Mouse (Mus musculus) G1E (cell line): ENCODE data around the gene Zfp36l2. TPM values are rescaled to one million over a fixed set of nuclear protein-coding genes. Genes with fewer than 3 reads are reported as not detected.
"Not testable (repeated sequence)": the region's sequence is repeated elsewhere in the genome, so short reads cannot be mapped to it uniquely, and the experiment has no call there.

Experiments
- ATAC-seq: 2 replicates; pipeline ENCODE4 v1.8.0; 2016; ENCODE audit warnings: mild to moderate bottlenecking; ENCODE audit not compliant: insufficient number of reproducible peaks, poor library complexity, low FRiP score, severe bottlenecking; ENCODE audit errors: extremely low read depth
- DNase-seq: peaks from one replicate; pipeline ENCODE4 v3.0.0; 2012; ENCODE audit warnings: low spot score
- H3K27me3 ChIP-seq: 2 replicates; pipeline ENCODE4 v1.6.1; 2012; ENCODE audit warnings: mild to moderate bottlenecking, low read length, inconsistent platforms; ENCODE audit not compliant: insufficient read depth
- H3K36me3 ChIP-seq: replicated peaks from 2 replicates; pipeline ENCODE3; 2012; ENCODE audit warnings: mild to moderate bottlenecking, inconsistent platforms
- H3K4me1 ChIP-seq: 2 replicates; pipeline ENCODE4 v1.6.1; 2012; ENCODE audit warnings: low read depth, low read length, inconsistent platforms, mixed read lengths; ENCODE audit not compliant: insufficient read depth
- H3K4me3 ChIP-seq: 2 replicates; pipeline ENCODE4 v1.5.1; 2012; ENCODE audit warnings: low read depth, mild to moderate bottlenecking, inconsistent platforms, low read length, moderate library complexity, mixed read lengths
- H3K9me3 ChIP-seq: replicated peaks from 2 replicates; pipeline ENCODE4 v1.6.1; 2012; ENCODE audit warnings: inconsistent platforms
- CTCF ChIP-seq: IDR thresholded peaks from 2 replicates; pipeline ENCODE4 v1.5.1; 2012; ENCODE audit warnings: low read depth, low read length, inconsistent platforms, mixed read lengths
- GATA1 ChIP-seq: IDR thresholded peaks from 2 replicates; pipeline ENCODE4 v1.6.1; 2012; ENCODE audit warnings: borderline replicate concordance, low read length, inconsistent platforms, mixed read lengths
- GATA2 ChIP-seq: IDR thresholded peaks from 2 replicates; pipeline ENCODE4 v1.6.1; 2012; ENCODE audit warnings: low read depth, low read length, inconsistent platforms, borderline replicate concordance
- POLR2AphosphoS5 ChIP-seq: IDR thresholded peaks from 2 replicates; pipeline ENCODE4 v1.6.1; 2012; ENCODE audit warnings: low read depth, low read length, inconsistent platforms; ENCODE audit not compliant: insufficient replicate concordance
- TAL1 ChIP-seq: conservative IDR thresholded peaks from 2 replicates; pipeline ENCODE4 v1.6.1; 2012; ENCODE audit warnings: low read depth, low read length, inconsistent platforms, mixed read lengths
- polyA plus RNA-seq: library from polyadenylated mRNA; stranded (reverse); fragments of >175 nt; gene quantifications from 2 replicates; pipeline ENCODE4 v1.2.3, GENCODE M21; 2012
- total RNA-seq, 2 experiments: library from RNA; stranded (forward) in 1 of 2; stranded (reverse) in 1 of 2; fragments of 200-1000 nt in 1 of 2; fragments of >200 nt in 1 of 2; fragmentation: Nextera tagmentation in 1 of 2; gene quantifications; 2 replicates each; pipeline ENCODE4 v1.2.3; 2014 to 2017

The Zfp36l2 gene
- total and polyA plus RNA-seq, 3 experiments = 112 to 884 (median 417) TPM

DNA sequence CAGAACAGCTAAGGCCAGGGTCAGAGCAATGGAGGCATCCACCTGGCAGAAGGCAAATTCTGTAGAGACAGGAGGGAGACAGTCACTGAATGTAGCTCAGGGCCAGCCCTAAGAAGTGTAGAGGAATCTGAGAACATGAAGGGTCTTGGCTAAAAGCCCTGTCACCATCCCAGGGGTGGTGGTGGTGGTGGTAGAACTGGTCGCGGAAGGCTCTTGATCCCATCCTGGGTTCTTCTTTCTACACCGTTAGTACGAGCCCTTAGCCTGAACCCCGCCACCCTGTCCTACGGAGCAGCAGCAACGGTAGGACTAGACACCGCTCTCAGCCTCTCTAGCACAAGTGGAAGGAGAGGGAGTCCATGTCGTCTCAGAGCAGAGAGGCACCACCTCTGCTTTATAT lies 5.7 kb upstream of the Zfp36l2 start:
- no peak overlapping the region for H3K4me3 ChIP-seq
- peaks cover 95% of the 10 kb centered on the region for H3K36me3 ChIP-seq
- DNase-seq (no peak), ATAC-seq (no peak)
- no peaks in the 10 kb centered on the region for H3K9me3 ChIP-seq
- TF ChIP-seq GATA2 (no peak), TAL1 (no peak), GATA1 (no peak), POLR2AphosphoS5 (no peak), CTCF (no peak)
- H3K4me1 ChIP-seq = peaks cover 44% of the 10 kb centered on the region
- H3K27me3 ChIP-seq = no peaks in the 10 kb centered on the region

DNA sequence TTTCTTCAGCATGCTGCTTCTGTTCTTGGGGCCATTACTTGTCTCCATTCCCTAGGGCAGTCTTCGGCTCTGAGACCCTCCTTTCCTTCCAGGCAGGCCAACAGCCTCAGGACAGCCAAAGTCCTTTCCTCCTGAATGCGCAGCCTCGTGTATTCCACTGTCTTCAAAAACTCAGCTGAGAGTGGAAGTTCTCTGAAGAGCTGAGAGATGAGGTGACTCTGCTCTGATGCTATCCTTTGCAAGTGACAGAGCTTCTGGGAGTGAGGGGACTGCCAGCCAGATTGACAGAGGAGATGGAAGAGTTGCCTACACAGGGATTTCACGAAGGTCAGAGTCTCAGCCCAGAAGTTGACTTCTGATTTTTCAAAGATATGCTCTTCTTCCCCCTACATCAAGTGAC lies 4.2 kb upstream of the Zfp36l2 start:
- TF ChIP-seq TAL1 (no peak), POLR2AphosphoS5 (no peak), GATA2 (no peak), CTCF (no peak), GATA1 (no peak)
- H3K9me3 ChIP-seq = no peaks in the 10 kb centered on the region
- peaks cover 89% of the 10 kb centered on the region for H3K36me3 ChIP-seq
- no peaks in the 10 kb centered on the region for H3K27me3 ChIP-seq
- DNase-seq = no peak
- peaks cover 43% of the 10 kb centered on the region for H3K4me1 ChIP-seq
- no peak for ATAC-seq
- no peak overlapping the region for H3K4me3 ChIP-seq

DNA sequence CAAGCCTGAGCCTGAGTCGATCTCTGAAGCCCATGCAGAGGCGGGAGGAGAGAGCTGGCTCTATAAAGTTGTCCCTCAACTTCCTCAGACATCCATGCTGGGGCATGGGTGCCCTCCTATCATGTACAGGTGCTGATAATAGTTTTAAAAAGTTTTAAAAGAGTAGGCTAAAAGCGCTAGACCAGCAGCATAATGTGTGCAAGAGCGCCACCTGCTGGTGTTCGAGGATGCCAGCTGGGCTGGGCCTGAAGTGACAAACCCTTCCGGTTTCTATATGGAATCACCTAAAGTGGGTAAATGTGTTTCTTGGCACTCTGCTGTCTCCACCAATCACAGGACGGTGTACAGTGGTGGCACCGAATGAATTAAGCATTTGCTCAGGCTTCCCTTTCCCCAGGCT lies 3.1 kb upstream of the Zfp36l2 start:
- no peaks in the 10 kb centered on the region for H3K27me3 ChIP-seq
- peaks cover 89% of the 10 kb centered on the region for H3K36me3 ChIP-seq
- DNase-seq = peak; percentile 36
- no peaks in the 10 kb centered on the region for H3K9me3 ChIP-seq
- H3K4me1 ChIP-seq = peaks cover 40% of the 10 kb centered on the region
- TF ChIP-seq CTCF = peak; percentile 89
- no peak for TF ChIP-seq GATA2
- no peak overlapping the region; the same call in 1 of the 2 replicates for H3K4me3 ChIP-seq
- ATAC-seq = no peak

DNA sequence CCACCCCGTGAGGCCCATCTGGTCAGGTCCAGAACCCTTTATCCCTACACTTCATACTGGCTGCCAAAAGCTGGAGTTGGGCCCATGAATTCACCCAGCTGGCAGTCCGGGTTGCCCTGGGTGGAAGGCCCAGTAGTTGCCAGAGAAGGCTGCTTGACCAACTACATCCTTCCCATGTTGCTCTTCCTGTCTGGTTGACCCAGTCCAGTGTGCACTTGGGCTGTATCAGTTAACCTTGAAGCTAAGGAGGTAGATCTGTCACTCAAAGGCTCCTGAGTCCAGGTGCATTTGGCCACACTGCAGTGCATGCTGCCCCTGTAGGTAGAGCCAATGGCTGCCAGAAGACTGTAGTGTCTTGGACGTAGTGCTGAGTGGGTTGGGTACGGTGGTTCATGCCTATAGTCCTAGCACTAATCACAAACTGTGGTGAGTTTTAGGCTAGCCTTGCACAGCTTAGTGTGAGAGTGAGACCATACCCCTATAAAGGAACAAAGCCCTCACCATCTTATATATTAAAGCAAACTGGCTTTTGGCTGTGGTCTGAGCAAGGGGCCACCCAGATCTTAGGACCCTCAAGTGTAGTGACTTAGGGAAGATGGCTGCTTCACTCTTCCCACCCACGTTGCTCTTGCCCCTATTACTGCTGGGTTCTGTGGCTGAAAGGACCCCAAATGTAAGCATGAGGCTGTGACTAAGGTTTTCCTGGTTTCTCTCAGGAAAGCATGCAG lies 1.5 kb upstream of the Zfp36l2 start:
- H3K4me3 ChIP-seq = peak overlapping the region; percentile 87; the same call in 1 of the 2 replicates
- peaks cover 84% of the 10 kb centered on the region for H3K36me3 ChIP-seq
- no peaks in the 10 kb centered on the region for H3K9me3 ChIP-seq

DNA sequence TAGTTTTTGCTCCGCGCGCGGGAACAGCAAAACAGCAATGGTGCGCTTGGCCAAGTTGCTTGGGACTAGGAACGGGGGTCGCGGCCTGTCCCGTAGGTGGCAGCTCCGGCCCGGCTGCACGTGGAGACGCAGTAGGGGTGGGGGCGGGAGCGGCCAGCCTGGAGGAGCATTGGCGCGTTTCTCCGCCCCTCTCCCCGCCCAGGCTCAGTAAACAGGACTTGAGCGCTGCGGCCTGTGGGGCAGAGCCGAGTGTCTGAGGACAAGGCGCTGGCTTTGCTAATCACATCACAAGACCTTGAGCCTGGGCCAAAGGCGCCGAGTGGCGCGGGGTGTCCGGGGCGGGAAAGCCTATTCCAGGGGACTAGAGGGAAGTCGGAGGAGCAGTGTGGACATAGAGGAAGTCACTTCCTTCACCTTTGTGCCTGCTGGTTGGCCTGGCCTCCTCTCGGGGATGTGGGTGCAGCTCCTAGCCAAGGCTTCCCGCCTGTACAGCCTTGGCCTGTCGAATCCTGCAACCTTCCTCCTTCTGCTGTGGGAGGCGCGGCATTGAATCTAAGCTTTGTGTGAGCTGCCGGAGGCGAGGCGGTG lies 721 bp upstream of the Zfp36l2 start:
- H3K9me3 ChIP-seq = no peaks in the 10 kb centered on the region
- no peaks in the 10 kb centered on the region for H3K27me3 ChIP-seq
- peaks cover 78% of the 10 kb centered on the region for H3K36me3 ChIP-seq
- peak overlapping the region; percentile 87 for H3K4me3 ChIP-seq
- TF ChIP-seq GATA1 = no peak
- ATAC-seq = peak; percentile 50
- peak; percentile 85 for DNase-seq
- H3K4me1 ChIP-seq = peaks cover 33% of the 10 kb centered on the region

More for the DNA sequence above, 1.5 kb upstream of the Zfp36l2 start:
- DNase-seq (no peak), ATAC-seq (no peak)
- Histone ChIP-seq H3K27me3 (no peaks in the 10 kb centered on the region), H3K4me1 (peaks cover 34% of the 10 kb centered on the region)
- TF ChIP-seq GATA2 (no peak), GATA1 (no peak), CTCF (no peak), TAL1 (no peak), POLR2AphosphoS5 (no peak)

DNA sequence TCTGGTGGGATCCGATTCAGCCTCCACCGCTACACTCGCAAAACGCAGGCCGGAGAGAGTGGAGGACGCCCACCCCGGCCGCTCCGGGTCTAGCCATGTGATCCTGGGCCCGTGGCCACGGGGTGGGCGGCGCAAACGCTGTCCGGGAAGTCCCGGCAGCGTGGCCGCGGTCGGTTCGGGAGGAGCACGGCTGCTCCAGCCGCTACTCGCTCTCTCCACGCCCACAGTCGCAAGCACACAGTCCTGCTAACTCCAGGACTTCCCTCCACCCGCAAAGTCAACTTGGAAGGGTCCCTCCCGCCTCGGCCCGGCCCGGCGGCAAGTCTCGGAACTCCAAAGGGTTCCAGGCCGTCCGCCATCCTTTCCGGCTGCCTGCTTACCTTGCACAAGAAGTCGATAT lies 483 bp downstream of the Zfp36l2 start:
- ATAC-seq = 0 out of 2 replicates have a peak, but pooled peaks have one; percentile 2
- H3K27me3 ChIP-seq, H3K9me3 ChIP-seq, DNase-seq: not testable (repeated sequence)
- Histone ChIP-seq H3K4me3 (peak overlapping the region; percentile 100), H3K36me3 (peaks cover 69% of the 10 kb centered on the region), H3K4me1 (peaks cover 43% of the 10 kb centered on the region)
